Mouse (Mus musculus): ENCODE data around the gene Podn.
"Not testable (repeated sequence)": the region's sequence is repeated elsewhere in the genome, so short reads cannot be mapped to it uniquely, and the experiment has no call there.

Podn gene

GRCm38 (mm10) chr4:108096345-108096744, at the start of gene Podn:
Gene Podn (minus strand): TSS chr4:108096445.
- in situ Hi-C loops (cut with MboI; ENCODE audit: low sequenced_read_pairs), result no loop called here

- in situ Hi-C loops (cut with MboI; ENCODE audit: low sequenced_read_pairs), result not testable (repeated sequence)
These were observed 49.3 kb upstream of the Podn start for GRCm38 (mm10) chr4:108145554-108145953.

- in situ Hi-C loops (cut with MboI; ENCODE audit: low sequenced_read_pairs), result no loop called here
These were observed 48.6 kb upstream of the Podn start, which contains the start of gene Scp2 for GRCm38 (mm10) chr4:108144880-108145279. Gene Scp2 (minus strand): TSS chr4:108144998.

GRCm38 (mm10) chr4:108143778-108144177, 47.5 kb upstream of the Podn start:
- in situ Hi-C loops (cut with MboI; ENCODE audit: low sequenced_read_pairs), result no loop called here

- in situ Hi-C loops (cut with MboI; ENCODE audit: low sequenced_read_pairs), result not testable (repeated sequence)
These were observed 46.9 kb upstream of the Podn start for GRCm38 (mm10) chr4:108143178-108143577.

- in situ Hi-C loops (cut with MboI; ENCODE audit: low sequenced_read_pairs), result no loop called here
These were observed 40.7 kb upstream of the Podn start for GRCm38 (mm10) chr4:108136938-108137337.

- in situ Hi-C loops (cut with MboI; ENCODE audit: low sequenced_read_pairs), result no loop called here
These were observed 34.2 kb upstream of the Podn start for GRCm38 (mm10) chr4:108130452-108130851.

GRCm38 (mm10) chr4:108128339-108128738, 32.1 kb upstream of the Podn start:
- in situ Hi-C loops (cut with MboI; ENCODE audit: low sequenced_read_pairs), result no loop called here

- in situ Hi-C loops (cut with MboI; ENCODE audit: low sequenced_read_pairs), result no loop called here
These were observed 31.3 kb upstream of the Podn start for GRCm38 (mm10) chr4:108127516-108127915.

GRCm38 (mm10) chr4:108126260-108126659, 30.0 kb upstream of the Podn start:
- in situ Hi-C loops (cut with MboI; ENCODE audit: low sequenced_read_pairs), result no loop called here

- in situ Hi-C loops (cut with MboI; ENCODE audit: low sequenced_read_pairs), result no loop called here
These were observed 27.9 kb upstream of the Podn start for GRCm38 (mm10) chr4:108124104-108124503.

GRCm38 (mm10) chr4:108117924-108118876, 22.0 kb upstream of the Podn start:
- in situ Hi-C loops (cut with MboI; ENCODE audit: low sequenced_read_pairs), result no loop called here

- in situ Hi-C loops (cut with MboI; ENCODE audit: low sequenced_read_pairs), result no loop called here
These were observed 21.2 kb upstream of the Podn start for GRCm38 (mm10) chr4:108117488-108117887.

- in situ Hi-C loops (cut with MboI; ENCODE audit: low sequenced_read_pairs), result no loop called here
These were observed 20.2 kb upstream of the Podn start for GRCm38 (mm10) chr4:108116466-108116865.

- in situ Hi-C loops (cut with MboI; ENCODE audit: low sequenced_read_pairs), result no loop called here
These were observed 14.5 kb upstream of the Podn start for GRCm38 (mm10) chr4:108110706-108111105.

GRCm38 (mm10) chr4:108109728-108110127, 13.5 kb upstream of the Podn start:
- in situ Hi-C loops (cut with MboI; ENCODE audit: low sequenced_read_pairs), result no loop called here

- in situ Hi-C loops (cut with MboI; ENCODE audit: low sequenced_read_pairs), result no loop called here
These were observed 3.4 kb downstream of the Podn start for GRCm38 (mm10) chr4:108092741-108093397.

- in situ Hi-C loops (cut with MboI; ENCODE audit: low sequenced_read_pairs), result no loop called here
These were observed 12.3 kb downstream of the Podn start for GRCm38 (mm10) chr4:108083993-108084392.

GRCm38 (mm10) chr4:108083032-108083735, 13.1 kb downstream of the Podn start:
- in situ Hi-C loops (cut with MboI; ENCODE audit: low sequenced_read_pairs), result no loop called here

- in situ Hi-C loops (cut with MboI; ENCODE audit: low sequenced_read_pairs), result no loop called here
These were observed 13.8 kb downstream of the Podn start for GRCm38 (mm10) chr4:108082401-108082806.

- in situ Hi-C loops (cut with MboI; ENCODE audit: low sequenced_read_pairs), result no loop called here
These were observed 15.4 kb downstream of the Podn start for GRCm38 (mm10) chr4:108080876-108081275.
